Comparison of ENCODE assay signal across 8 mouse cellular contexts in the genomic region with DNA sequence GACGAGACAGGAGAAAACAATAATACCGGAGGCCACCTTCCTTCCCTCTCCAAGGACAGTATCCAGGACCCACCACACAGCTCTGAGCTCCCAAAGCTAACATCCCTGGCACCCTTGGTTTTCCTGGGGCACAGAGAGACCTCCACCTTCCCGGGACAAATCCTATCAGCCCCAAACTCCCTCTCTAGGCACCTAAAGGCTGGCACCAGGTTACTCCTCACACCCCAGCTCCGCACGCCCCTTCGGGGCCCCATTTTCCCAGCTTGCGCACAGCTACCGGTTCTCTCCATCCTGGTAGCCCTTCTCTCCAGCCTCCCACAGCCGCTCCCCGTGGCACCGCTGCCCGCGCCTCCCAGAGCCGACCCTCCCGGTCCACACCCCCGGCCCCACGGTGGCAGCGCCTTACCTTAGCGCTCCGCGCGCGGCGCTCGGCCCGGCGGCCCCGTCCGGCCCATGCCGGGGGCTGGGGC. TPM values are rescaled to one million over a fixed set of nuclear protein-coding genes. Genes with fewer than 3 reads are reported as not detected.
DNase-seq lines count a peak whose midpoint lies in the region; ATAC-seq and TF ChIP-seq lines count a peak whose summit lies in the region.

No protein-coding gene starts in this region.

- H3K4me3 ChIP-seq in gastrocnemius, adult 2 months: peak overlapping the region; percentile 87
- H3K4me3 ChIP-seq in spleen, adult 2 months (ENCODE audit: extremely low read depth, insufficient read depth, insufficient read length): peak overlapping the region; percentile 98
- peak overlapping the region; percentile 94 to 96 for H3K4me3 ChIP-seq in heart, embryonic 14.5 days (ENCODE audit: control insufficient read depth in 1 of 2, insufficient read depth in 1 of 2, low read depth in 1 of 2, low read length in 2 of 2)
- H3K4me3 ChIP-seq in liver, embryonic 13.5 days (replicated peaks): peak overlapping the region; percentile 67

- H3K9me3 ChIP-seq in heart, embryonic 14.5 days (ENCODE audit: control insufficient read depth, low read length): no peaks in the 10 kb centered on the region
- no peaks in the 10 kb centered on the region for H3K9me3 ChIP-seq in liver, embryonic 13.5 days (replicated peaks)

- no peak for TF ChIP-seq CTCF in gastrocnemius, adult 2 months (IDR thresholded peaks at IDR 0.05)
- TF ChIP-seq CTCF in spleen, adult 2 months (IDR thresholded peaks at IDR 0.05; ENCODE audit: extremely low read depth, insufficient read depth, insufficient read length, insufficient replicate concordance): no peak

- intact Hi-C loops in gastrocnemius, adult 2 months (cut with DNase I): no loop called here

- DNase-seq in gastrocnemius, adult 2 months: no peak
- no peak for DNase-seq in gastrocnemius, postnatal 25 days
- no peak for DNase-seq in spleen, adult 2 months (ENCODE audit: low read depth in 1 of 2, low spot score in 2 of 2)
- no peak for DNase-seq in spleen, adult 18-20 months
- no peak for DNase-seq in liver, embryonic 13.5 days
- peak; percentile 26 for DNase-seq in yolk sac, embryonic 10.5 days (ENCODE audit: low spot score)
- no peak for DNase-seq in spleen, postnatal 14 days (ENCODE audit: low spot score in 2 of 2)

- H3K4me1 ChIP-seq in spleen, adult 2 months (ENCODE audit: control insufficient read depth, insufficient read depth, insufficient read length): peaks cover 32% of the 10 kb centered on the region
- peaks cover 33 to 37% of the 10 kb centered on the region in 2 experiments for H3K4me1 ChIP-seq in heart, embryonic 14.5 days (ENCODE audit: control insufficient read depth in 2 of 2, insufficient read depth in 2 of 2, low read length in 2 of 2)
- peaks cover 48% of the 10 kb centered on the region for H3K4me1 ChIP-seq in liver, embryonic 13.5 days (replicated peaks)

- H3K9ac ChIP-seq in heart, embryonic 14.5 days (ENCODE audit: low read length): peak overlapping the region; percentile 96
- peak overlapping the region; percentile 64 for H3K9ac ChIP-seq in liver, embryonic 13.5 days

- no peak for TF ChIP-seq POLR2A in spleen, adult 2 months (IDR thresholded peaks at IDR 0.05; ENCODE audit: low read depth, low read length)

- H3K4me2 ChIP-seq in heart, embryonic 14.5 days (ENCODE audit: low read length): peak overlapping the region; percentile 89
- H3K4me2 ChIP-seq in liver, embryonic 13.5 days: peak overlapping the region; percentile 76

- H3K36me3 ChIP-seq in spleen, adult 2 months (ENCODE audit: control insufficient read depth, insufficient read depth, low read length): peaks cover 4% of the 10 kb centered on the region; the same call in 1 of the 2 replicates
- peaks cover 19% of the 10 kb centered on the region for H3K36me3 ChIP-seq in heart, embryonic 14.5 days (ENCODE audit: control insufficient read depth, insufficient read depth, low read length)
- H3K36me3 ChIP-seq in liver, embryonic 13.5 days: no peaks in the 10 kb centered on the region

- no peaks in the 10 kb centered on the region for H3K27me3 ChIP-seq in spleen, adult 2 months (ENCODE audit: control insufficient read depth, insufficient read depth, low read length)
- no peaks in the 10 kb centered on the region for H3K27me3 ChIP-seq in heart, embryonic 14.5 days (ENCODE audit: control insufficient read depth, insufficient read depth, low read length)
- peaks cover 62% of the 10 kb centered on the region for H3K27me3 ChIP-seq in liver, embryonic 13.5 days

- 1% methylated on average over 30 of the region's 30 CpGs for WGBS in spleen, adult 2 months
- WGBS in heart, embryonic 14.5 days: under 1% methylated on average over 30 of the region's 30 CpGs
- WGBS in liver, embryonic 13.5 days (ENCODE audit: insufficient replicate concordance): 1% methylated on average over 30 of the region's 30 CpGs

- no peak for ATAC-seq in heart, embryonic 14.5 days (ENCODE audit: insufficient number of reproducible peaks, insufficient read depth, low FRiP score, low read depth)
- no peak for ATAC-seq in liver, embryonic 13.5 days (ENCODE audit: low read depth)

- peak overlapping the region; percentile 94 for H3K27ac ChIP-seq in gastrocnemius, adult 2 months
- peak overlapping the region; percentile 86 for H3K27ac ChIP-seq in spleen, adult 2 months (ENCODE audit: insufficient read depth, low read length)
- H3K27ac ChIP-seq in heart, embryonic 14.5 days (replicated peaks in 1 of 2; ENCODE audit: control insufficient read depth in 1 of 2, insufficient read depth in 1 of 2, low read depth in 2 of 2, low read length in 2 of 2): peak overlapping the region; percentile 89 to 99
- H3K27ac ChIP-seq in liver, embryonic 13.5 days: peak overlapping the region; percentile 70

RNA-seq across cellular contexts. Expression of a gene that starts 0.5 kb away (rescaled TPM):
- 1 to 10 TPM; 6.0 to 9.8 TPM for total RNA-seq in gastrocnemius, adult 2 months (2021)
- total RNA-seq in gastrocnemius, postnatal 25 days (2021): 10 to 100 TPM; 14.1 to 15.1 TPM
- polyA plus RNA-seq in spleen, adult 2 months (2012; rRNA removed): 49.3 and 66.0 TPM in 2 replicates
- polyA plus RNA-seq in heart, embryonic 14.5 days (2014; fragmentation: Nextera tagmentation; extraction: Ambion mirVana): 11.0 and 11.4 TPM in 2 replicates
- polyA plus RNA-seq in liver, embryonic 13.5 days (2015; fragmentation: Nextera tagmentation; extraction: Ambion mirVana): 1.4 and 2.2 TPM in 2 replicates

RNA-seq across cellular contexts. Expression of a gene that starts 35.8 kb away (rescaled TPM):
- 10 to 100 TPM; 52.2 to 57.7 TPM for total RNA-seq in gastrocnemius, adult 2 months (2021)
- total RNA-seq in gastrocnemius, postnatal 25 days (2021): 10 to 100 TPM; 44.7 to 54.8 TPM
- 25.1 and 28.1 TPM in 2 replicates for polyA plus RNA-seq in spleen, adult 2 months (2012; rRNA removed)
- 78.4 and 81.9 TPM in 2 replicates for polyA plus RNA-seq in heart, embryonic 14.5 days (2014; fragmentation: Nextera tagmentation; extraction: Ambion mirVana)
- polyA plus RNA-seq in liver, embryonic 13.5 days (2015; fragmentation: Nextera tagmentation; extraction: Ambion mirVana): 130 and 137 TPM in 2 replicates

RNA-seq across cellular contexts. Expression of a gene that starts 49.8 kb away (rescaled TPM):
- total RNA-seq in gastrocnemius, adult 2 months (2021): 1 to 10 TPM; 4.3 to 6.4 TPM
- total RNA-seq in gastrocnemius, postnatal 25 days (2021): 1 to 10 TPM; 3.1 to 4.2 TPM
- polyA plus RNA-seq in spleen, adult 2 months (2012; rRNA removed): 21.4 and 25.6 TPM in 2 replicates
- polyA plus RNA-seq in heart, embryonic 14.5 days (2014; fragmentation: Nextera tagmentation; extraction: Ambion mirVana): 0.32 and 0.58 TPM in 2 replicates
- 1.9 and 2.2 TPM in 2 replicates for polyA plus RNA-seq in liver, embryonic 13.5 days (2015; fragmentation: Nextera tagmentation; extraction: Ambion mirVana)
